Mouse (Mus musculus): ENCODE data around the gene Glod4. TPM values are rescaled to one million over a fixed set of nuclear protein-coding genes. Genes with fewer than 3 reads are reported as not detected.

Glod4 gene
- polyA plus RNA-seq, 1 experiment from 2014 or later = 138 TPM

DNA sequence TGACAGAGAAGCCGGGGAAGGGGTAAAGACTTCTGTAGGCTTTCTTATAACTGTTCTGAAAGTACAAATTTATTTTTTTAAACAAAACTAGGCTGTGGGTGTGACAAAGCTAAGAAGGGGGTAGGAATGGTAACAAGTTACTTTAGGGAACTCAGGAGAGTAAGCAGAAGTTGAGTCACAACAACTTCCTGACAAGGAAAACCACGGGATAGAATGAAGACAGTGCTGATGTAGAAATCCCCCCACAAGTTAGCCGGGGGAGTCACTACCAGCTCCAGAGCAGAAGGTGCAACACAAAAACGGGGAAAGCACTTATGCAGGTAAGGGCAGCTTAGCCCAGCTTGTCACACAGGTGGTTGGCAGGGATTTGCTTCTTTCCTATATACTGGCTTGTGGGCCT lies 155.0 kb downstream of the Glod4 start:
- no peak overlapping the region for H3K27ac ChIP-seq
- 73% methylated on average over 4 of the region's 4 CpGs for WGBS
- no peak overlapping the region for H3K4me3 ChIP-seq
- H3K9ac ChIP-seq = no peak overlapping the region
- no peaks in the 10 kb centered on the region for H3K9me3 ChIP-seq
- H3K27me3 ChIP-seq = no peaks in the 10 kb centered on the region
- H3K36me3 ChIP-seq = peaks cover 12% of the 10 kb centered on the region; the same call in 1 of the 2 replicates
- no peak overlapping the region for H3K4me2 ChIP-seq
- ATAC-seq (ENCODE audit: borderline replicate concordance, extremely low read depth, low FRiP score, low TSS enrichment) = no peak
- no peaks in the 10 kb centered on the region; the same call in 1 of the 2 replicates for H3K4me1 ChIP-seq

DNA sequence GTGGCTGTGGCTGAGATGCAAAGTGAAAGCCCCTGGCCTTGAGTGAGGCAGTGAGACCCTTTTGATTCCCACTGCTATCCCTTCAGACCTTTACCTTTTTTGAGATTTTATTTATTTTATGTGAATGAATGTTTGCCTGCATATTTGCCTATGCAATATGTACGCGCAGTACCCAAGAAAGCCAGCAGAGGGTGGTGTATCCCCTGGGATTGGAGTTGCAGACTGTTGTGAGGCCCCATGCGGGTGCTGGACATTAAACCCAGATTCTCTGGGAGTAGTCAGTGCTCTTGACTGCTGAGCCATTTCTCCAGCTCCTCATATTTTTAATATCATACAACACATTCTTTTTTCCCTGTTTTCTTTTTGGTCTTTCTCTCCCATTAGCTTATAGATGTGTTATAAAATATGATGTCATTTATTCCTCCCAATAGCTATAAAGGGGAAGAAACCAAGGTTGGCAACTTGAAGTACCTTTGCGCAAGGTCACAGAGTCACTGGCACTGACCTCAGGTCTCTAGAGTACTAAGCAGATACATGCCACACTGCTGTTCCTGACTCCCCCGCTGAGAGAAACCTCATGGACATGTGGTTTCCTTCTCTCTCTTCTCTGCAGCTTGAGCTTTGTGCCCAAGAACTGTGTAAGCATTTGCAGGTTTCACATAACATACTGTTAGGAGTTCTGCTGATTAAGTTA lies 157.5 kb downstream of the Glod4 start:
- Histone ChIP-seq H3K4me2 (no peak overlapping the region), H3K27me3 (no peaks in the 10 kb centered on the region), H3K36me3 (peaks cover 12% of the 10 kb centered on the region), H3K4me3 (no peak overlapping the region), H3K4me1 (no peaks in the 10 kb centered on the region; the same call in 1 of the 2 replicates), H3K9ac (no peak overlapping the region), H3K9me3 (no peaks in the 10 kb centered on the region), H3K27ac (no peak overlapping the region)
- WGBS = 74% methylated on average over 5 of the region's 5 CpGs
- no peak for ATAC-seq (ENCODE audit: borderline replicate concordance, extremely low read depth, low FRiP score, low TSS enrichment)

DNA sequence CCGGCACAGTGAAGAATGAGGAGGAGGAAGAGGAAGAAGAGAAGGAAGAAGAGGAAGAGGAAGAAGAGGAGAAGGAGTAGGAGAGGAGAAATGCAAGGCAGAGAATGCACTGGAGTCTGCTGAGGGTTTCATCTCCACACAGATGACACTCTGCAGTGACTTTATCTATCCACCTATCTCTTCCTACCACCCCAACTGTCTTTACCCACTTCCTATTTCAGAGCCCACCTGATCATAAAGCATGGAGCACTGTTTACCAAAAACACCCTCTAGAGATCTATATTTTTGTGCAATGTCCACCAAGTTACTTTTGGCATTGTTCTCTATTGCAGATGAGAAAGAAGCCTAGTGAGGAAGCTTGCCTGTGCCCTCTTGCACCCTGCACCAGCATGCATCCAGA lies 158.6 kb downstream of the Glod4 start:
- Histone ChIP-seq H3K27ac (no peak overlapping the region), H3K36me3 (peaks cover 13% of the 10 kb centered on the region), H3K27me3 (no peaks in the 10 kb centered on the region), H3K4me3 (no peak overlapping the region), H3K9ac (no peak overlapping the region), H3K4me1 (no peaks in the 10 kb centered on the region; the same call in 1 of the 2 replicates), H3K4me2 (no peak overlapping the region), H3K9me3 (no peaks in the 10 kb centered on the region)
- no peak for ATAC-seq (ENCODE audit: borderline replicate concordance, extremely low read depth, low FRiP score, low TSS enrichment)
- 86% methylated on average over 1 of the region's 1 CpGs for WGBS

DNA sequence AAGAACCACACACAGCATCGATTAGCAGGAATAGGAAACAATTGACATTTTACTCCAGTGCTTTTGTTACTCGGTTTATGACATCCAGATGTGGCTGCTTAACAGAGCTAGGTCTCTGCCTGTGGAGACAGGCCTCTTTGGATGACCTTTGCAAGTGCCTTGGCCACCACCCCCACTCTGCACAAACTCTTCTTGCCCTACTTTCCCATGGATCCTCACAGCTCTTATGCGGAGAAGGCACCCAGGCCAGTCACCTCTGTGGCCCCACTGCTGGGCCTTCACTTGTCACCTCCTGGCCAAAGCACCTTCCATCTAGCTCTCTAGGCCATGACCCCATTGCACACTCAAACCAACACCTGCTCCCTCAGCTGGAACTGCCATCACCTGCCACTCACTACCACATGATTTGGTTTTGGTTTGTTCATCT lies 159.6 kb downstream of the Glod4 start:
- H3K9me3 ChIP-seq = no peaks in the 10 kb centered on the region
- H3K4me3 ChIP-seq = no peak overlapping the region
- 48% methylated on average over 3 of the region's 3 CpGs for WGBS
- no peaks in the 10 kb centered on the region; the same call in 1 of the 2 replicates for H3K4me1 ChIP-seq
- H3K36me3 ChIP-seq = peaks cover 13% of the 10 kb centered on the region
- H3K4me2 ChIP-seq = no peak overlapping the region
- no peak overlapping the region for H3K27ac ChIP-seq
- H3K9ac ChIP-seq = no peak overlapping the region
- ATAC-seq (ENCODE audit: borderline replicate concordance, extremely low read depth, low FRiP score, low TSS enrichment) = no peak
- no peaks in the 10 kb centered on the region for H3K27me3 ChIP-seq

DNA sequence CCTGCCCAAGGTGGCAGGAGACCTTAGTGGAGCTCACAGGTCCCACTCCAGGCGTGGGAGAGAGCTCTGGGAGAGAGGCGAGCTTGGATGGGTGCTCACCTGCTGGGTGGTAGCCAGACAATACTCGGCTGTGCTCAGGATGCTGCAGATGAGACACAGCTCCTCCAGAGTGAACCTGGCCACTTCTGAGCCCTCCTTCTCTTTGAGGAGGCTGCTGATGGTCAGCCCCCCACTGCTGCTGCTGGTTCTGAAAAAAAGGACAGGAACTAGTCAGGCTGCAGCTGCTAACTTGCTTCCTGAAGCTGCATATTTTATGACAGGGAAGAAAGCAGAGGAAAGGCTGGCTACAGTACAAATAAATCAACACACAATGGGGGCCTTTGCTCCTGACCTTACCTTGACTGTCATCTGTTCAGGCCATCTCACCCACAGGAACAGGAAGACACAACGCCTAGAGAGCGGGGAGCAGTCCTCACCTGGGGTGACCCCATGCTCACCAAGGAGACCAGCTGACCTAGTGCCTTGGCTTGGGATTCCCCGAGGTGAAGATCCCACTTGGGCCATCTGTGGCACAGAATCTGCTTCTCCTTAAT lies 162.4 kb downstream of the Glod4 start:
- Histone ChIP-seq H3K27ac (peak overlapping the region; percentile 70), H3K9me3 (no peaks in the 10 kb centered on the region), H3K4me2 (no peak overlapping the region), H3K9ac (no peak overlapping the region), H3K36me3 (peaks cover 11% of the 10 kb centered on the region), H3K4me1 (no peaks in the 10 kb centered on the region; the same call in 1 of the 2 replicates), H3K27me3 (no peaks in the 10 kb centered on the region), H3K4me3 (no peak overlapping the region)
- no peak for ATAC-seq (ENCODE audit: borderline replicate concordance, extremely low read depth, low FRiP score, low TSS enrichment)
- WGBS = 74% methylated on average over 6 of the region's 6 CpGs

DNA sequence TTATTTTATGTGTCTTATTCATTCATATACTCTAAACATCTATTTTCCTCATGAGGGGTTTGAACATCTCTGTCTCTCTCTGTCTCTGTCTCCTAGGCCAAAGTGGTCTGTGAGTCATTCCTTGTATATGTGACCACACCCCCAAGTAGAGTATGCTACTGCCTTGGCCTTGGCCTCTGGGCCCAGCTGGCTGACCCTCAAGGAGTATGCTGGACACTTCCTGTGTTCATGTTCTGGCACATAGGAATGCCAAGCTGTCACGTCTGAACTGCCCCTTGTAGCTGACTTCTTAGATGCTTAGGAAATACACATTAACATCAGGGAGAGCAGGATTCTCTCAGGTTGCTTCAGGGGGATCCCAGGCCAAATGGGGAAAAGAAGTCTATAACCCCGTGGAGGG lies 163.2 kb downstream of the Glod4 start:
- H3K4me3 ChIP-seq = no peak overlapping the region
- H3K36me3 ChIP-seq = peaks cover 4% of the 10 kb centered on the region; the same call in 1 of the 2 replicates
- no peak overlapping the region for H3K4me2 ChIP-seq
- no peaks in the 10 kb centered on the region for H3K27me3 ChIP-seq
- peak overlapping the region; percentile 70 for H3K27ac ChIP-seq
- WGBS = 43% methylated on average over 2 of the region's 2 CpGs
- H3K9me3 ChIP-seq = no peaks in the 10 kb centered on the region
- ATAC-seq (ENCODE audit: borderline replicate concordance, extremely low read depth, low FRiP score, low TSS enrichment) = no peak
- H3K9ac ChIP-seq = no peak overlapping the region
- peaks cover 2% of the 10 kb centered on the region; the same call in 1 of the 2 replicates for H3K4me1 ChIP-seq

DNA sequence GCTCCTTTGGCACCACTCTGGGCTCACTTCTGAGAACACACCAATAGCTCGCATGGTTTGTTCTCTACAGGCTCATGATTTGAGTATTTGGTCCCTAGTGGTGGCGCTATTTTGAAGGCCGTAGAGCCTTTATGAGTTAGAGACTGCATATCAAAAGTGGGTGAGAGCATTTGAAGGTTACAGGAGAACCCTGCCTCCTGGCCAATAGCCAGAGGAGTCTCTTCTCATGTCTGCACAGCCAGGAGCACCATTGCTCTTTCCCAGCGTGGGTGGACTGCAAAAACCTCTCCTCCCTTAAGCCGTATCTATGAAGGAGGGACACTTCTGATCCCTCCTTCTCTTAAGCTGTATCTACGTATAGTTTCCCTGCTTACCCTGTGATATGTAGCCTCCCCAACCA lies 166.2 kb downstream of the Glod4 start:
- Histone ChIP-seq H3K4me2 (no peak overlapping the region), H3K4me3 (no peak overlapping the region), H3K9ac (no peak overlapping the region), H3K27ac (no peak overlapping the region), H3K4me1 (peaks cover 24% of the 10 kb centered on the region), H3K9me3 (no peaks in the 10 kb centered on the region), H3K27me3 (no peaks in the 10 kb centered on the region), H3K36me3 (peaks cover 4% of the 10 kb centered on the region; the same call in 1 of the 2 replicates)
- ATAC-seq (ENCODE audit: borderline replicate concordance, extremely low read depth, low FRiP score, low TSS enrichment) = no peak
- WGBS = 82% methylated on average over 6 of the region's 6 CpGs

DNA sequence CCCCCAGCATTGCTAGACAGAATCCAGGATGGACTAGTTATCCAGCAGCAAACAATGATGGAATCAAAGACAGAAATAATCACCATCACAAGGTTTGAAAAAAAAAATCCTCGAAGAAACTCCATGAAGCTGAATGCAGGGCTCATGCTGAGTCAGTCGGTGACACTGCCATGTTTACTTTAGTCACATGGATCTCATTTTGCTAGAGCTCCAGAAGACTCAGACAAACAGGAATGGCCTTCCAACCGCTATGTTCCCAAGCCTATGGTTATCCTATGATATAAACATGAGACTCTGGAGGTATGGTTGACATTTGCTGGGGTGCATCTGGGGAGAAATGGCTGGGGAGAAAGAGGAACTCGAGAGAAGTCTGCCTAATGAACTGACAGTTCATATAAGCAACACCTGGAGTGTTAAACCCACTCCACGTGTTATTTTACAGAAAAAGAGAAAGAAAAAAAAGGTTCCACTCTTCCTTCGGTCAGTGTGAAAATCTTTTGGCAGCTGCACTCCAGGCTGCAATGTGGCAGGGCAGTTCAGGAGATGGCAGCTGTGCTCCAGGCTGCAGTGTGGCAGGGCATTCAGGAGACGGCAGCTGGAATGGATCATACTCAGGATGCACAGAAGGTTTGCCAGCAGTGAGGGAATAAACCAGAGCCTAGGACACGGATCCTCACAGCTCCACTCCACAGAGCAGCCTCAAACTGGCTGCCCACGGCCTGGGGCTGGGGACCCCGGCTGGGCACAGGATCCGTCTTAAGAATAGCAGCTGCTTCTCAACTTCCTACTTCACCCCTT lies 169.0 kb downstream of the Glod4 start:
- H3K4me2 ChIP-seq = no peak overlapping the region
- ATAC-seq (ENCODE audit: borderline replicate concordance, extremely low read depth, low FRiP score, low TSS enrichment) = peak; percentile 62; the same call in 1 of the 2 replicates
- no peak overlapping the region for H3K9ac ChIP-seq
- no peaks in the 10 kb centered on the region for H3K9me3 ChIP-seq
- H3K27ac ChIP-seq = peak overlapping the region; percentile 7
- no peaks in the 10 kb centered on the region for H3K36me3 ChIP-seq
- H3K4me3 ChIP-seq = no peak overlapping the region
- WGBS = 29% methylated on average over 11 of the region's 11 CpGs
- no peaks in the 10 kb centered on the region for H3K27me3 ChIP-seq
- peaks cover 24% of the 10 kb centered on the region for H3K4me1 ChIP-seq

Other genes starting within 250 kb of the Glod4 start
- gene 1700016K19Rik, start 243.8 kb downstream of the Glod4 start, polyA plus RNA-seq (2015; fragmentation: Nextera tagmentation; extraction: Ambion mirVana) = 5.7 and 5.9 TPM in 2 replicates
- gene Rflnb, start 215.9 kb downstream of the Glod4 start, polyA plus RNA-seq (2015; fragmentation: Nextera tagmentation; extraction: Ambion mirVana) = 49.1 and 49.6 TPM in 2 replicates
- gene Vps53, start 64.1 kb downstream of the Glod4 start, polyA plus RNA-seq (2015; fragmentation: Nextera tagmentation; extraction: Ambion mirVana) = 36.0 and 36.9 TPM in 2 replicates
- 32.2 and 34.4 TPM in 2 replicates for gene Fam57a, start 64.1 kb downstream of the Glod4 start, polyA plus RNA-seq (2015; fragmentation: Nextera tagmentation; extraction: Ambion mirVana)
- 0.50 and 1.5 TPM in 2 replicates for gene Dbil5, start 26.1 kb downstream of the Glod4 start, polyA plus RNA-seq (2015; fragmentation: Nextera tagmentation; extraction: Ambion mirVana)
- 28.3 and 37.0 TPM in 2 replicates for gene Gemin4, start 26.1 kb downstream of the Glod4 start, polyA plus RNA-seq (2015; fragmentation: Nextera tagmentation; extraction: Ambion mirVana)
- gene Mrm3, start within 50 bp of the Glod4 start, polyA plus RNA-seq (2015; fragmentation: Nextera tagmentation; extraction: Ambion mirVana) = 21.8 and 22.4 TPM in 2 replicates
- gene Nxn, start 155.4 kb upstream of the Glod4 start, polyA plus RNA-seq (2015; fragmentation: Nextera tagmentation; extraction: Ambion mirVana) = 24.0 and 24.4 TPM in 2 replicates
- gene Timm22, start 163.2 kb upstream of the Glod4 start, polyA plus RNA-seq (2015; fragmentation: Nextera tagmentation; extraction: Ambion mirVana) = 105 and 106 TPM in 2 replicates

Measured in lung, embryonic 15.5 days (tissue).